Mouse (Mus musculus) heart, embryonic 13.5 days (tissue): Measurements from ENCODE around the gene Dppa2. TPM values are rescaled to one million over a fixed set of nuclear protein-coding genes. Genes with fewer than 3 reads are reported as not detected.
"Not testable (repeated sequence)": the region's sequence is repeated elsewhere in the genome, so short reads cannot be mapped to it uniquely, and the experiment has no call there.

Experiments used
- ATAC-seq: fragments of 200-750 bp; cut with Nextera tagmentation; 2 replicates; pipeline ENCODE4 v1.8.0; 2017; ENCODE audit warnings: moderate TSS enrichment; ENCODE audit not compliant: insufficient number of reproducible peaks, low FRiP score, low TSS enrichment; ENCODE audit errors: extremely low read depth
- H3K27ac ChIP-seq: fragments of 300-500 bp; sonication (generic); replicated peaks from 2 replicates; pipeline ENCODE4 v1.5.1; 2015; ENCODE audit warnings: moderate library complexity, mild to moderate bottlenecking, inconsistent platforms
- H3K27me3 ChIP-seq: fragments of 300-500 bp; sonication (generic); replicated peaks from 2 replicates; pipeline ENCODE4 v1.6.1; 2015; ENCODE audit warnings: mild to moderate bottlenecking, inconsistent platforms
- H3K36me3 ChIP-seq: fragments of 300-500 bp; sonication (generic); 2 replicates; pipeline ENCODE4 v1.6.1; 2015; ENCODE audit warnings: mild to moderate bottlenecking, inconsistent platforms
- H3K4me1 ChIP-seq: fragments of 300-500 bp; sonication (generic); 2 replicates; pipeline ENCODE4 v1.6.1; 2015; ENCODE audit warnings: inconsistent platforms
- H3K4me2 ChIP-seq: fragments of 300-500 bp; sonication (generic); 2 replicates; pipeline ENCODE4 v1.6.1; 2015; ENCODE audit warnings: inconsistent platforms, mild to moderate bottlenecking, moderate library complexity
- H3K4me3 ChIP-seq: fragments of 300-500 bp; sonication (generic); 2 replicates; pipeline ENCODE4 v1.5.1; 2015; ENCODE audit warnings: moderate library complexity, mild to moderate bottlenecking, inconsistent platforms
- H3K9ac ChIP-seq: fragments of 300-500 bp; sonication (generic); 2 replicates; pipeline ENCODE4 v1.6.1; 2015; ENCODE audit warnings: inconsistent platforms, mild to moderate bottlenecking, moderate library complexity
- H3K9me3 ChIP-seq: fragments of 300-500 bp; sonication (generic); 2 replicates; pipeline ENCODE4 v1.6.1; 2016; ENCODE audit warnings: inconsistent platforms
- whole genome bisulfite sequencing: fragments of 180-500 bp; shearing (Covaris S2); methylation state at CpG from one replicate; pipeline ENCODE4 v1.1.7; 2015; ENCODE audit warnings: mixed read lengths; 5-methylcytosine and 5-hydroxymethylcytosine counted together
- polyA plus RNA-seq: library from polyadenylated mRNA; unstranded; fragments of >200 nt; fragmentation: Nextera tagmentation; extraction: Ambion mirVana; gene quantifications from 2 replicates; pipeline ENCODE4 v1.2.1, GENCODE M21; 2015

Gene Dppa2
- polyA plus RNA-seq, 1 experiment from 2014 or later: not detected

GRCm38 (mm10) chr16:48303983-48304382, 275 bp downstream of the Dppa2 start:
- H3K9ac ChIP-seq: no peak overlapping the region
- no peaks in the 10 kb centered on the region for H3K27me3 ChIP-seq
- H3K9me3 ChIP-seq: no peaks in the 10 kb centered on the region
- H3K4me2 ChIP-seq: no peak overlapping the region
- no peak for ATAC-seq
- H3K4me3 ChIP-seq: no peak overlapping the region
- no peaks in the 10 kb centered on the region for H3K36me3 ChIP-seq
- WGBS: 61% methylated on average over 3 of the region's 3 CpGs
- no peak overlapping the region for H3K27ac ChIP-seq
- no peaks in the 10 kb centered on the region for H3K4me1 ChIP-seq

- WGBS: 86% methylated on average over 10 of the region's 10 CpGs
- H3K36me3 ChIP-seq, H3K4me3 ChIP-seq, H3K9ac ChIP-seq, H3K9me3 ChIP-seq, H3K4me1 ChIP-seq, ATAC-seq, H3K4me2 ChIP-seq, H3K27me3 ChIP-seq, H3K27ac ChIP-seq: not testable (repeated sequence)
Observed at GRCm38 (mm10) chr16:48308916-48309315, 5.2 kb downstream of the Dppa2 start.

- H3K4me1 ChIP-seq: no peaks in the 10 kb centered on the region
- no peak for ATAC-seq
- WGBS: 73% methylated on average over 12 of the region's 12 CpGs
Observed at GRCm38 (mm10) chr16:48309912-48310630, 6.4 kb downstream of the Dppa2 start.

GRCm38 (mm10) chr16:48315294-48315693, 11.6 kb downstream of the Dppa2 start:
- Histone ChIP-seq H3K4me3 (no peak overlapping the region), H3K36me3 (no peaks in the 10 kb centered on the region), H3K9me3 (no peaks in the 10 kb centered on the region), H3K4me2 (no peak overlapping the region), H3K27me3 (no peaks in the 10 kb centered on the region), H3K4me1 (no peaks in the 10 kb centered on the region), H3K9ac (no peak overlapping the region), H3K27ac (no peak overlapping the region)
- WGBS: 77% methylated on average over 3 of the region's 3 CpGs
- no peak for ATAC-seq

More at GRCm38 (mm10) chr16:48309912-48310630, 6.4 kb downstream of the Dppa2 start:
- no peaks in the 10 kb centered on the region for H3K36me3 ChIP-seq
- no peak overlapping the region for H3K4me3 ChIP-seq
- H3K9ac ChIP-seq: no peak overlapping the region
- H3K9me3 ChIP-seq: no peaks in the 10 kb centered on the region
- no peaks in the 10 kb centered on the region for H3K27me3 ChIP-seq
- no peak overlapping the region for H3K27ac ChIP-seq
- H3K4me2 ChIP-seq: no peak overlapping the region

GRCm38 (mm10) chr16:48320781-48321180, 17.1 kb downstream of the Dppa2 start:
- H3K4me3 ChIP-seq: no peak overlapping the region
- no peak for ATAC-seq
- H3K36me3 ChIP-seq: no peaks in the 10 kb centered on the region
- no peak overlapping the region for H3K27ac ChIP-seq
- no peak overlapping the region for H3K9ac ChIP-seq
- H3K27me3 ChIP-seq: no peaks in the 10 kb centered on the region
- no peaks in the 10 kb centered on the region for H3K9me3 ChIP-seq
- 94% methylated on average over 6 of the region's 6 CpGs for WGBS
- no peaks in the 10 kb centered on the region for H3K4me1 ChIP-seq
- no peak overlapping the region for H3K4me2 ChIP-seq

- no peaks in the 10 kb centered on the region for H3K27me3 ChIP-seq
- H3K36me3 ChIP-seq: no peaks in the 10 kb centered on the region
- no peaks in the 10 kb centered on the region for H3K4me1 ChIP-seq
- no peaks in the 10 kb centered on the region for H3K9me3 ChIP-seq
- ATAC-seq: no peak
- H3K4me2 ChIP-seq: no peak overlapping the region
- 69% methylated on average over 6 of the region's 6 CpGs for WGBS
- H3K4me3 ChIP-seq: no peak overlapping the region
- no peak overlapping the region for H3K9ac ChIP-seq
- H3K27ac ChIP-seq: no peak overlapping the region
Observed at GRCm38 (mm10) chr16:48323133-48323532, 19.4 kb downstream of the Dppa2 start.

- Histone ChIP-seq H3K9me3 (no peaks in the 10 kb centered on the region), H3K36me3 (no peaks in the 10 kb centered on the region), H3K9ac (no peak overlapping the region), H3K27ac (no peak overlapping the region), H3K4me1 (no peaks in the 10 kb centered on the region), H3K4me3 (no peak overlapping the region), H3K4me2 (no peak overlapping the region), H3K27me3 (no peaks in the 10 kb centered on the region)
- no peak for ATAC-seq
- 76% methylated on average over 8 of the region's 8 CpGs for WGBS
Observed at GRCm38 (mm10) chr16:48323602-48324345, 20.1 kb downstream of the Dppa2 start.

- ATAC-seq: no peak
- H3K9me3 ChIP-seq: no peaks in the 10 kb centered on the region
- H3K4me3 ChIP-seq: no peak overlapping the region
- no peak overlapping the region for H3K9ac ChIP-seq
- no peaks in the 10 kb centered on the region for H3K4me1 ChIP-seq
- H3K36me3 ChIP-seq: no peaks in the 10 kb centered on the region
- H3K27me3 ChIP-seq: no peaks in the 10 kb centered on the region
- 50% methylated on average over 5 of the region's 5 CpGs for WGBS
- no peak overlapping the region for H3K4me2 ChIP-seq
- no peak overlapping the region for H3K27ac ChIP-seq
Observed at GRCm38 (mm10) chr16:48326903-48327302, 23.2 kb downstream of the Dppa2 start.

- H3K4me2 ChIP-seq: no peak overlapping the region
- H3K36me3 ChIP-seq: no peaks in the 10 kb centered on the region
- H3K27me3 ChIP-seq: no peaks in the 10 kb centered on the region
- H3K4me1 ChIP-seq: no peaks in the 10 kb centered on the region
- H3K4me3 ChIP-seq: no peak overlapping the region
- no peak overlapping the region for H3K27ac ChIP-seq
- WGBS: 82% methylated on average over 2 of the region's 2 CpGs
- no peak for ATAC-seq
- no peaks in the 10 kb centered on the region for H3K9me3 ChIP-seq
- H3K9ac ChIP-seq: no peak overlapping the region
Observed at GRCm38 (mm10) chr16:48328420-48328819, 24.7 kb downstream of the Dppa2 start.

GRCm38 (mm10) chr16:48331822-48332221, 28.1 kb downstream of the Dppa2 start:
- no peak overlapping the region for H3K4me3 ChIP-seq
- no peak overlapping the region for H3K27ac ChIP-seq
- H3K4me1 ChIP-seq: no peaks in the 10 kb centered on the region
- H3K9ac ChIP-seq: no peak overlapping the region
- no peaks in the 10 kb centered on the region for H3K27me3 ChIP-seq
- 88% methylated on average over 3 of the region's 3 CpGs for WGBS
- no peaks in the 10 kb centered on the region for H3K36me3 ChIP-seq
- H3K9me3 ChIP-seq: no peaks in the 10 kb centered on the region
- no peak overlapping the region for H3K4me2 ChIP-seq
- ATAC-seq: no peak

GRCm38 (mm10) chr16:48335326-48335725, 31.6 kb downstream of the Dppa2 start:
- no peak overlapping the region for H3K4me2 ChIP-seq
- H3K36me3 ChIP-seq: no peaks in the 10 kb centered on the region
- H3K4me1 ChIP-seq: no peaks in the 10 kb centered on the region
- no peaks in the 10 kb centered on the region for H3K27me3 ChIP-seq
- no peak overlapping the region for H3K27ac ChIP-seq
- no peaks in the 10 kb centered on the region for H3K9me3 ChIP-seq
- no peak overlapping the region for H3K4me3 ChIP-seq
- ATAC-seq: no peak
- 81% methylated on average over 4 of the region's 4 CpGs for WGBS
- no peak overlapping the region for H3K9ac ChIP-seq

- Histone ChIP-seq H3K4me2 (no peak overlapping the region), H3K27me3 (no peaks in the 10 kb centered on the region), H3K27ac (no peak overlapping the region), H3K4me3 (no peak overlapping the region), H3K36me3 (no peaks in the 10 kb centered on the region), H3K9ac (no peak overlapping the region), H3K4me1 (no peaks in the 10 kb centered on the region), H3K9me3 (no peaks in the 10 kb centered on the region)
- no peak for ATAC-seq
- 81% methylated on average over 2 of the region's 2 CpGs for WGBS
Observed at GRCm38 (mm10) chr16:48344193-48344592, 40.5 kb downstream of the Dppa2 start.
